14 mouse cellular contexts compared by ENCODE assay signal in the genomic region with DNA sequence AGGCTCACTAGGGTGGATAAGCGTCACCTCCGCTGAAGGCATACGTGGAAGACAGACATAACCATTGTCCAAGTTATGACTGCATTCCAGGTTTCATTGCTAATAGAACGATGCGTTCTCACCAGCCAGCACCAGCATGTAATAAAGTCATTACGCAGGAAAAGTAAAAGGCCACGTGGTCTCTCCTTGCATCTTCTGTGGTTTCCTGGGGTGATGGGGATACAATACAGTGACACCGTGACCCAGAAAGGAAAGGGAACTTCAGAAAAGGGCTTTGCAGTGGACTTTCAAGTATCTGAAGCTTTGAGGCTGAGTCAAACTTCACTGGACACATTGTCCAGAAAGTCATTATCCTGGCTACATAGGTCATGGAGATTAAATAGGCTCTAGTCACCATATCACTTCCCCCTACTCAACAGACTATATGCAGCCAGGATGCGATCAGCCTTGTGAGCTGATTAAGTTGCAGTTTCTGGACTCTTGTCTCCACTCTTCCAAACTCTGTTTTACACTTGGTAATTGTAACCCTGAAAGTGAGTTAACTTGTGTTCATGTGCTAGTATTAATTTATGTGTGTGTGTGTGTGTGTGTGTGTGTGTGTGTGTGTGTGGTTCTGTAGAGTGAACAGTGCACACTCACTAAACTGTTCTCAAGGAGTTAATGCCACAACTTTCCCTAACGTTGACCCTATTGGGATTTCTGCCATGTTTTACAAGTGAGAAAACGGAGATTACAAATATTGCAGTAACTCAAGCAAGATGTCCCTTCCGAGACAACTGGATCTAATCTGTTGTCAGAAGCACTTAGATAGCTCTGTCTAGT.
"Had no signal": no experiment of that assay in that cellular context is flagged by ENCODE, and none has a peak within 500 bp of the region (broad histone marks: within the 10 kb centered on the region; RNA-seq: fewer than 3 reads in every experiment).

No protein-coding gene starts in this region.

- H3K27me3 ChIP-seq: limb, embryonic 13.5 days; midbrain, embryonic 15.5 days; neural tube, embryonic 13.5 days had no signal

- H3K9ac ChIP-seq: limb, embryonic 13.5 days; liver, embryonic 14.5 days; midbrain, embryonic 15.5 days; neural tube, embryonic 13.5 days had no signal

- ATAC-seq: intestine, postnatal 0 days; midbrain, embryonic 15.5 days had no signal

- H3K9me3 ChIP-seq: limb, embryonic 13.5 days; midbrain, embryonic 15.5 days; neural tube, embryonic 13.5 days had no signal

- H3K27ac ChIP-seq: kidney, postnatal 0 days; limb, embryonic 13.5 days; liver, embryonic 14.5 days; midbrain, embryonic 15.5 days; neural tube, embryonic 13.5 days had no signal

- H3K4me3 ChIP-seq: limb, embryonic 13.5 days; midbrain, embryonic 15.5 days; neural tube, embryonic 13.5 days had no signal

- H3K4me2 ChIP-seq: limb, embryonic 13.5 days; midbrain, embryonic 15.5 days; neural tube, embryonic 13.5 days had no signal

- H3K36me3 ChIP-seq: limb, embryonic 13.5 days; midbrain, embryonic 15.5 days; neural tube, embryonic 13.5 days had no signal

- DNase-seq: kidney, adult 8-10 months; kidney, postnatal 36 days; left cerebral cortex, postnatal 4 days; lung, adult 18-20 months; retina, postnatal 1 day; right cerebral cortex, postnatal 4 days; spleen, adult 18-20 months; thymus, postnatal 36 days had no signal

- H3K4me1 ChIP-seq: limb, embryonic 13.5 days; midbrain, embryonic 15.5 days; neural tube, embryonic 13.5 days had no signal
